ENCODE assay signal across 19 mouse cellular contexts in the genomic region with DNA sequence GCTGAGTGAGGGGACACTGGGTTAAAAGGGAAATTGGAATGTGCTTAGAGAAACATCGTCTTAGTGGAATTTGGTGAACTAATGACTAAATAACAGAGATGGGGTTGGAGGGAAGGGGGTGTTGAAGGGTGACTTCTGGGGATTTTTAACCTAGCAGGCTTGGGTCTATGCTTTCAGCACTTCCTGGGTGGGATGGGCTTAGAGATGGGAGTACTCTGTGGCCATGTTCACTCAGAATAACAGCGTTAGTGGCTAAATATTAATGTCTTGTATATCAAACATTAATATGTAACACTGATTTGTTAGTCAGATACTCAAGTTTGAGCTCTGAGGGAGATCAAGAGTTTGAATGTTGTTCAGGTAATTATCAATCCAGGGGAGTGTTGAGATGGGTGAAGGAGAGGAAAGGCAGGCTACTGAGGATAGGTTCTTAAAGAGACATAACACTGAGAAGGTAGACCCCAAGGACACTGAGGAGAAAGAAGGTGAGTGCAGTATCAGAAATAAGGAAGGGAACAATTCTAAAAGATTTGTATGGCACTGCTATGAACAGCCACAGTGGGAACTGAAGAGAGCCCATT. TPM values are rescaled to one million over a fixed set of nuclear protein-coding genes. Genes with fewer than 3 reads are reported as not detected.
"Had no signal": no experiment of that assay in that cellular context is flagged by ENCODE, and none has a peak within 500 bp of the region (broad histone marks: within the 10 kb centered on the region; RNA-seq: fewer than 3 reads in every experiment).

No protein-coding gene starts in this region.

- ATAC-seq: intestine, embryonic 16.5 days had no signal

- H3K9me3 ChIP-seq: limb, embryonic 13.5 days; midbrain, embryonic 12.5 days; neural tube, embryonic 15.5 days had no signal

- H3K27ac ChIP-seq: limb, embryonic 13.5 days; liver, embryonic 14.5 days; midbrain, embryonic 12.5 days; neural tube, embryonic 15.5 days had no signal

- H3K4me2 ChIP-seq: limb, embryonic 13.5 days; midbrain, embryonic 12.5 days; neural tube, embryonic 15.5 days had no signal

- H3K9ac ChIP-seq: limb, embryonic 13.5 days; liver, embryonic 14.5 days; midbrain, embryonic 12.5 days; neural tube, embryonic 15.5 days had no signal

- DNase-seq: layer of hippocampus, adult 9-11 months; layer of hippocampus, postnatal 36 days; left cerebral cortex, postnatal 4 days; lung, adult 18-20 months; lung, postnatal 10 days; right cerebral cortex, adult 18-20 months; thymus, adult 18-20 months; thymus, postnatal 14 days had no signal

- H3K4me3 ChIP-seq: limb, embryonic 13.5 days; midbrain, embryonic 12.5 days; myocyte; neural tube, embryonic 15.5 days had no signal

- H3K27me3 ChIP-seq: limb, embryonic 13.5 days; midbrain, embryonic 12.5 days; neural tube, embryonic 15.5 days had no signal

- H3K4me1 ChIP-seq: limb, embryonic 13.5 days; midbrain, embryonic 12.5 days; neural tube, embryonic 15.5 days had no signal

- H3K36me3 ChIP-seq: limb, embryonic 13.5 days; midbrain, embryonic 12.5 days; neural tube, embryonic 15.5 days had no signal

RNA-seq across cellular contexts. Expression of gene Acsm1, which starts 1.8 kb away (rescaled TPM):
- total RNA-seq: layer of hippocampus, adult 18-20 months; layer of hippocampus, postnatal 36 days; left cerebral cortex, postnatal 10 days; left cerebral cortex, postnatal 4 days; megakaryocyte-erythroid progenitor cell, adult 5-6 weeks had no signal
- polyA plus RNA-seq: limb, embryonic 13.5 days; midbrain, embryonic 12.5 days; myocyte; neural tube, embryonic 11.5 days; neural tube, embryonic 15.5 days; stomach, embryonic 14.5 days had no signal

RNA-seq across cellular contexts. Expression of gene Acsm2, which starts 50.9 kb away (rescaled TPM):
- total RNA-seq: layer of hippocampus, adult 18-20 months; layer of hippocampus, postnatal 36 days; left cerebral cortex, postnatal 10 days; left cerebral cortex, postnatal 4 days; megakaryocyte-erythroid progenitor cell, adult 5-6 weeks had no signal
- polyA plus RNA-seq: intestine, embryonic 16.5 days; limb, embryonic 13.5 days; liver, embryonic 14.5 days; midbrain, embryonic 12.5 days; myocyte; neural tube, embryonic 11.5 days; neural tube, embryonic 15.5 days; stomach, embryonic 14.5 days had no signal
